In genomic region chr1:175936282-175936737, GRCm38 (mm10) we compare ENCODE assay signal across 8 mouse cellular contexts. TPM values are rescaled to one million over a fixed set of nuclear protein-coding genes. Genes with fewer than 3 reads are reported as not detected.
DNase-seq lines count a peak whose midpoint lies in the region; ATAC-seq and TF ChIP-seq lines count a peak whose summit lies in the region.

No protein-coding gene starts in this region.

- peak; percentile 83 for TF ChIP-seq CTCF in liver, postnatal 0 days (IDR thresholded peaks at IDR 0.05; ENCODE audit: low read depth)

- H3K9me3 ChIP-seq in forebrain, embryonic 14.5 days (replicated peaks; ENCODE audit: control insufficient read depth, low read length) = no peaks in the 10 kb centered on the region
- H3K9me3 ChIP-seq in liver, postnatal 0 days (ENCODE audit: low read length) = no peaks in the 10 kb centered on the region
- H3K9me3 ChIP-seq in neural tube, embryonic 14.5 days (ENCODE audit: control insufficient read depth, low read length) = no peaks in the 10 kb centered on the region

- peak; percentile 88 for DNase-seq in R1 (ENCODE audit: low read depth, low spot score)
- peak; percentile 70 for DNase-seq in cerebellum, adult 11-12 months
- peak; percentile 95 for DNase-seq in forebrain, embryonic 14.5 days (ENCODE audit: low spot score)
- peak; percentile 77 for DNase-seq in heart, postnatal 4 days
- DNase-seq in layer of hippocampus, adult 18-20 months (ENCODE audit: low spot score in 2 of 2) = peak; percentile 42 to 88
- peak; percentile 43 for DNase-seq in liver, postnatal 0 days
- DNase-seq in urinary bladder, postnatal 36 days (ENCODE audit: low spot score in 2 of 2) = peak; percentile 23 to 33

- no peak overlapping the region for H3K4me3 ChIP-seq in forebrain, embryonic 14.5 days (ENCODE audit: low read depth, low read length)
- no peak overlapping the region for H3K4me3 ChIP-seq in liver, postnatal 0 days (ENCODE audit: low read depth, low read length)
- H3K4me3 ChIP-seq in neural tube, embryonic 14.5 days (ENCODE audit: low read depth, low read length) = no peak overlapping the region

- H3K4me2 ChIP-seq in forebrain, embryonic 14.5 days (ENCODE audit: low read length) = peak overlapping the region; percentile 40
- 0 out of 2 replicates have a peak overlapping the region, but pooled peaks have one; percentile 10 for H3K4me2 ChIP-seq in liver, postnatal 0 days (ENCODE audit: low read depth, low read length)
- no peak overlapping the region for H3K4me2 ChIP-seq in neural tube, embryonic 14.5 days (ENCODE audit: low read depth, low read length)

- peak; percentile 88 for ATAC-seq in forebrain, embryonic 14.5 days
- ATAC-seq in liver, postnatal 0 days = peak; percentile 62; the same call in 1 of the 2 replicates
- peak; percentile 83 for ATAC-seq in neural tube, embryonic 14.5 days (ENCODE audit: low read depth)

- WGBS in forebrain, embryonic 14.5 days = 15% methylated on average over 11 of the region's 11 CpGs
- WGBS in liver, postnatal 0 days (ENCODE audit: insufficient replicate concordance) = 15% methylated on average over 11 of the region's 11 CpGs
- 7% methylated on average over 11 of the region's 11 CpGs for WGBS in neural tube, embryonic 14.5 days

- no peaks in the 10 kb centered on the region for H3K27me3 ChIP-seq in forebrain, embryonic 14.5 days (replicated peaks; ENCODE audit: control insufficient read depth, insufficient read depth, low read length)
- no peaks in the 10 kb centered on the region for H3K27me3 ChIP-seq in liver, postnatal 0 days (ENCODE audit: insufficient read depth, low read length)
- no peaks in the 10 kb centered on the region for H3K27me3 ChIP-seq in neural tube, embryonic 14.5 days (ENCODE audit: control insufficient read depth, insufficient read depth, low read length)

- no peak for TF ChIP-seq EP300 in liver, postnatal 0 days (IDR thresholded peaks at IDR 0.05; ENCODE audit: low read depth)

- no peaks in the 10 kb centered on the region for H3K36me3 ChIP-seq in forebrain, embryonic 14.5 days (ENCODE audit: control insufficient read depth, insufficient read depth, low read length)
- no peaks in the 10 kb centered on the region for H3K36me3 ChIP-seq in liver, postnatal 0 days (replicated peaks; ENCODE audit: insufficient read depth, low read length)
- no peaks in the 10 kb centered on the region for H3K36me3 ChIP-seq in neural tube, embryonic 14.5 days (ENCODE audit: control insufficient read depth, insufficient read depth, low read length)

- H3K4me1 ChIP-seq in forebrain, embryonic 14.5 days (ENCODE audit: control insufficient read depth, insufficient read depth, low read length) = no peaks in the 10 kb centered on the region
- H3K4me1 ChIP-seq in liver, postnatal 0 days (ENCODE audit: insufficient read depth) = no peaks in the 10 kb centered on the region
- H3K4me1 ChIP-seq in neural tube, embryonic 14.5 days (ENCODE audit: control insufficient read depth, insufficient read depth, low read length) = no peaks in the 10 kb centered on the region

- H3K9ac ChIP-seq in forebrain, embryonic 14.5 days (ENCODE audit: low read length) = 0 out of 2 replicates have a peak overlapping the region, but pooled peaks have one; percentile 43
- no peak overlapping the region for H3K9ac ChIP-seq in liver, postnatal 0 days (replicated peaks)
- no peak overlapping the region for H3K9ac ChIP-seq in neural tube, embryonic 14.5 days (replicated peaks; ENCODE audit: low read depth, low read length)

- H3K27ac ChIP-seq in forebrain, embryonic 14.5 days (ENCODE audit: low read depth, low read length) = no peak overlapping the region
- H3K27ac ChIP-seq in liver, postnatal 0 days (ENCODE audit: low read depth) = no peak overlapping the region
- no peak overlapping the region for H3K27ac ChIP-seq in neural tube, embryonic 14.5 days (ENCODE audit: low read depth, low read length)

RNA-seq across cellular contexts. Expression of gene Gm38100, which starts 16.2 kb away (rescaled TPM):
- polyA plus RNA-seq in forebrain, embryonic 14.5 days (2014; fragmentation: Nextera tagmentation; extraction: Ambion mirVana) = not detected in 2 replicates
- total RNA-seq in heart, postnatal 4 days (2021) = not detected
- total RNA-seq in layer of hippocampus, adult 18-20 months (2021) = not detected
- not detected in 2 replicates for polyA plus RNA-seq in liver, postnatal 0 days (2015; fragmentation: Nextera tagmentation; extraction: Ambion mirVana)
- not detected in 2 replicates for polyA plus RNA-seq in neural tube, embryonic 14.5 days (2014; fragmentation: Nextera tagmentation; extraction: Ambion mirVana)

RNA-seq across cellular contexts. Expression of gene Rbm8a2, which starts 42.6 kb away (rescaled TPM):
- polyA plus RNA-seq in forebrain, embryonic 14.5 days (2014; fragmentation: Nextera tagmentation; extraction: Ambion mirVana) = 0.51 and 0.72 TPM in 2 replicates
- total RNA-seq in heart, postnatal 4 days (2021) = not detected
- total RNA-seq in layer of hippocampus, adult 18-20 months (2021) = not detected
- 0.25 and 0.36 TPM in 2 replicates for polyA plus RNA-seq in liver, postnatal 0 days (2015; fragmentation: Nextera tagmentation; extraction: Ambion mirVana)
- 0.40 and 0.76 TPM in 2 replicates for polyA plus RNA-seq in neural tube, embryonic 14.5 days (2014; fragmentation: Nextera tagmentation; extraction: Ambion mirVana)

RNA-seq across cellular contexts. Expression of gene Exo1, which starts 55.9 kb away (rescaled TPM):
- 28.1 and 28.8 TPM in 2 replicates for polyA plus RNA-seq in forebrain, embryonic 14.5 days (2014; fragmentation: Nextera tagmentation; extraction: Ambion mirVana)
- 10 to 100 TPM; 10.2 to 14.5 TPM for total RNA-seq in heart, postnatal 4 days (2021)
- under 1 TPM; 0.46 to 0.59 TPM for total RNA-seq in layer of hippocampus, adult 18-20 months (2021)
- polyA plus RNA-seq in liver, postnatal 0 days (2015; fragmentation: Nextera tagmentation; extraction: Ambion mirVana) = 10.8 and 13.6 TPM in 2 replicates
- polyA plus RNA-seq in neural tube, embryonic 14.5 days (2014; fragmentation: Nextera tagmentation; extraction: Ambion mirVana) = 3.3 and 6.7 TPM in 2 replicates

Comparison
In these comparisons a context has a peak if more than half of its experiments do, and no peak if none do; other contexts are left out.
1. DNase-seq: peak in every context shown above with its lines; median percentile 95 in forebrain, embryonic 14.5 days; 88 in R1; 77 in heart, postnatal 4 days; 70 in cerebellum, adult 11-12 months; 65 in layer of hippocampus, adult 18-20 months; 43 in liver, postnatal 0 days; 28 in urinary bladder, postnatal 36 days.